Mouse (Mus musculus): ENCODE data around the gene Cox7a2l. TPM values are rescaled to one million over a fixed set of nuclear protein-coding genes. Genes with fewer than 3 reads are reported as not detected.

The Cox7a2l gene
- polyA plus RNA-seq, 1 experiment from 2014 or later = 261 TPM

DNA sequence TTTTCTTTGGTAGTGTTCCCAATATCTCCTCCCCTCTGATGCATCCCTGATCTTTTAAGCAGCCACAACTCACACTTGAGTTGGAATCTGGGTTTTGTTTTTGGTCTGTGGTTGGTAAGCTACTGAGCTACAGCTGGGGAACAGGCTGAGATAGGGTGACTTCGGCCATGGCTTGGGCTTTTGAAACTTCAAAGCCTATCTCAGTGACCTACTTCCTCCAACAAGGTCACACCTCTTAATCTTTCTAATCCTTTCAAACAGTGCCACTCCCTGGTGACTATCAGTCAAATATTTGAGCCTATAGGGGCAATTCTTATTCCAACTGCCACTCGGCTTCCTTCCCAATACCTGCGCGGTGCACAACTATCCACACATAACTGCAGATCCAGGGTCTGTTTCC is 17.4 kb downstream of the Cox7a2l start:
- no peak for ATAC-seq (ENCODE audit: insufficient number of reproducible peaks, insufficient read depth, low FRiP score, low read depth)
- no peak overlapping the region for H3K4me3 ChIP-seq (ENCODE audit: control insufficient read depth in 1 of 2, insufficient read depth in 1 of 2, low read depth in 1 of 2, low read length in 2 of 2)
- no peaks in the 10 kb centered on the region for H3K4me1 ChIP-seq (ENCODE audit: control insufficient read depth in 2 of 2, insufficient read depth in 2 of 2, low read length in 2 of 2)
- peaks cover 63% of the 10 kb centered on the region for H3K36me3 ChIP-seq (ENCODE audit: control insufficient read depth, insufficient read depth, low read length)
- H3K4me2 ChIP-seq (ENCODE audit: low read length) = no peak overlapping the region
- WGBS = 73% methylated on average over 4 of the region's 4 CpGs
- no peaks in the 10 kb centered on the region for H3K27me3 ChIP-seq (ENCODE audit: control insufficient read depth, insufficient read depth, low read length)
- no peak overlapping the region for H3K27ac ChIP-seq (replicated peaks in 1 of 2; ENCODE audit: control insufficient read depth in 1 of 2, insufficient read depth in 1 of 2, low read depth in 2 of 2, low read length in 2 of 2)
- no peak overlapping the region for H3K9ac ChIP-seq (ENCODE audit: low read length)
- peaks cover 14% of the 10 kb centered on the region for H3K9me3 ChIP-seq (ENCODE audit: control insufficient read depth, low read length)

DNA sequence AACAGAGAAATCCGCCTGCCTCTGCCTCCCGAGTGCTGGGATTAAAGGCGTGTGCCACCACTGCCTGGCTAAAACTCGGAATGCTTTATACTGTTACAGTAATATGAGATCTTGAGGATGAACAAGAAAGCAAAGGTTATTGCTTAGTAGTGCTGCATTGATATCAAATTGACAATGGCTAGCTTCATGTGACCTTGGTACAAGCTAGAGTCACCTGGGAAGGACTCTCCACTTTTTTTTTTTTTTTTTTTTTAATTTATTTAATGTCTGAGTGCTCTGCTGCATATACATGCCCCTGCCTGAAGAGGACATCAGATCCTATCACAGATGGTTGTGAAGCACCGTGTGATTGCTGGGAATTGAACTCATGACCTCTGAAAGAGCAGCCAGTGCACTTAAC is 18.2 kb downstream of the Cox7a2l start:
- Histone ChIP-seq H3K9ac (ENCODE audit: low read length) (no peak overlapping the region), H3K9me3 (ENCODE audit: control insufficient read depth, low read length) (peaks cover 14% of the 10 kb centered on the region), H3K4me2 (ENCODE audit: low read length) (no peak overlapping the region), H3K4me3 (ENCODE audit: control insufficient read depth in 1 of 2, insufficient read depth in 1 of 2, low read depth in 1 of 2, low read length in 2 of 2) (no peak overlapping the region), H3K27ac (replicated peaks in 1 of 2; ENCODE audit: control insufficient read depth in 1 of 2, insufficient read depth in 1 of 2, low read depth in 2 of 2, low read length in 2 of 2) (no peak overlapping the region), H3K36me3 (ENCODE audit: control insufficient read depth, insufficient read depth, low read length) (peaks cover 61% of the 10 kb centered on the region), H3K27me3 (ENCODE audit: control insufficient read depth, insufficient read depth, low read length) (no peaks in the 10 kb centered on the region), H3K4me1 (ENCODE audit: control insufficient read depth in 2 of 2, insufficient read depth in 2 of 2, low read length in 2 of 2) (no peaks in the 10 kb centered on the region)
- WGBS = 97% methylated on average over 5 of the region's 5 CpGs
- no peak for ATAC-seq (ENCODE audit: insufficient number of reproducible peaks, insufficient read depth, low FRiP score, low read depth)

DNA sequence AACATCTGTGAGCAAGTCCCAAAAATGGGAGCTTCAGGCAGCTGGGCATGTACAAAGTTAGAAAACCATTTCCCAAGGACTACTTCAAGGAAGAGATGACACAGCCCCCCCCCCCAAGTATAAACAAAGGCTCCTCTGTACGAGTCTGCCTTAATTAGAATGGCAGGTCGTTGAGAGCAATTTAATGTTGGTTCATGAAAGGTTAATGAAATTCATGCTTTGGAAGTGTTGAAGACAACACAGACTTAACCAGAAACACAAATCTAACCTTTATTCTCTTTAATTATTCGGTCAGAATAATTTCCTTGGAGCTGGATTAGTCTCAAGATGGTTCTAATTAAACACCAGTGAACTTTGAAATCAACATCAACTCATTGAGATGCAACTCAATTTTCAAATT is 29.4 kb downstream of the Cox7a2l start:
- no peak overlapping the region for H3K9ac ChIP-seq (ENCODE audit: low read length)
- peaks cover 8% of the 10 kb centered on the region; the same call in 1 of the 2 replicates for H3K9me3 ChIP-seq (ENCODE audit: control insufficient read depth, low read length)
- no peak for ATAC-seq (ENCODE audit: insufficient number of reproducible peaks, insufficient read depth, low FRiP score, low read depth)
- H3K36me3 ChIP-seq (ENCODE audit: control insufficient read depth, insufficient read depth, low read length) = no peaks in the 10 kb centered on the region
- no peak overlapping the region for H3K4me3 ChIP-seq (ENCODE audit: control insufficient read depth in 1 of 2, insufficient read depth in 1 of 2, low read depth in 1 of 2, low read length in 2 of 2)
- WGBS = 80% methylated on average over 3 of the region's 3 CpGs
- no peaks in the 10 kb centered on the region for H3K4me1 ChIP-seq (ENCODE audit: control insufficient read depth in 2 of 2, insufficient read depth in 2 of 2, low read length in 2 of 2)
- H3K27ac ChIP-seq (replicated peaks in 1 of 2; ENCODE audit: control insufficient read depth in 1 of 2, insufficient read depth in 1 of 2, low read depth in 2 of 2, low read length in 2 of 2) = no peak overlapping the region
- no peaks in the 10 kb centered on the region for H3K27me3 ChIP-seq (ENCODE audit: control insufficient read depth, insufficient read depth, low read length)
- no peak overlapping the region for H3K4me2 ChIP-seq (ENCODE audit: low read length)

DNA sequence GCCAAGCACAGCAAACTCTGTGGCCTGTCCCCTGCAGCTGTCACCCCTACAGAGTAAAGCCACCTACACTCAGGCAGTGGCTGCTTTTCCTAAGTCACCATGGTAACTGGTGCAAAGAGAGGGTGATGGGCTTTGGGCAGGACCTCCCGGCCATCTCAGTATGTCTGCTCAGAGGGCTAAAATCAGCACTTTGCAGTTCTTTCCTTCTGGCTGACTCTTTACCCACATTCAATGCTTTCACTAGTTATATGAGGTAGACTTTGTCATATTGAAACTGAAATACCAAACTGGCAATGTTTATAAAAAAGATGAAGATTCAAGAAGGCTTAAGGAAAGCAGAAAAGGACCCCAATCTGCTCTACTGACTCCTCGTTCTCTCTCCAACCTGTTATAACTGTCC is 33.3 kb downstream of the Cox7a2l start:
- no peak overlapping the region for H3K4me3 ChIP-seq (ENCODE audit: control insufficient read depth in 1 of 2, insufficient read depth in 1 of 2, low read depth in 1 of 2, low read length in 2 of 2)
- H3K9me3 ChIP-seq (ENCODE audit: control insufficient read depth, low read length) = no peaks in the 10 kb centered on the region
- no peaks in the 10 kb centered on the region for H3K4me1 ChIP-seq (ENCODE audit: control insufficient read depth in 2 of 2, insufficient read depth in 2 of 2, low read length in 2 of 2)
- no peak overlapping the region for H3K9ac ChIP-seq (ENCODE audit: low read length)
- H3K27me3 ChIP-seq (ENCODE audit: control insufficient read depth, insufficient read depth, low read length) = no peaks in the 10 kb centered on the region
- peaks cover 33% of the 10 kb centered on the region for H3K36me3 ChIP-seq (ENCODE audit: control insufficient read depth, insufficient read depth, low read length)
- 86% methylated on average over 2 of the region's 2 CpGs for WGBS
- H3K4me2 ChIP-seq (ENCODE audit: low read length) = no peak overlapping the region
- no peak overlapping the region for H3K27ac ChIP-seq (replicated peaks in 1 of 2; ENCODE audit: control insufficient read depth in 1 of 2, insufficient read depth in 1 of 2, low read depth in 2 of 2, low read length in 2 of 2)
- no peak for ATAC-seq (ENCODE audit: insufficient number of reproducible peaks, insufficient read depth, low FRiP score, low read depth)

DNA sequence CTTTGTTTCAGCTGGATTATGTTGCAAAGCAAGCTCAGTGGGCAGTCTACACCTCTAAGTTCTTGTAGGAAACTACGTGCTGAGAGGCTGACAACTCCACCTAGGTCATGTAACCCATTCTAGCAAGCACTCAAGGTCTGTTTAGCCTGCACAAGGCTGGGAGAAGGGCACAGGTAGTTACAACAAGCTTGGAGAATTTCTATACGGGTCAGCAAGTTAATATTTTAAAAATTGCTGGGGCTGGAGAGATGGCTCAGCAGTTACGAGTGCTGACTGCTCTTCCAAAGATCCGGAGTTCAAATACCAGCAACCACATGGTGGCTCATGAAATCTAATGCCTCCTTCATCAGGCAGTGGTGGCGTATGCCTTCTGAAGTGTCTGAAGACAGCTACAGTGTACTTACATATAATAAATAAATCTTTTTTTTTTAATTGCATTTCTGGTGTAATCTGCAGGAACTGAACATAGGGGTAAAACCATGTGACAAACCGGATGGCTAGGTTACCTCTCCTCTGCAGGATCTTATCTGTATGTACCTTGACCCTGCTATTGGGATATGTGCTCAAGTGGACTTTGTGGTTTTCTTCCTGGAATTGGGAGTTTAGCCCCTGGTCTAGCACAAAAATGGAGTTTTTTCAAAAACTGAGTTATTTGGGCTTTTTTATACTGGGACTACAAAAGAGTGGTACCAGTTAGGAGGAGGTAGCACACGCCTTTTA is 34.2 kb downstream of the Cox7a2l start:
- no peak for ATAC-seq (ENCODE audit: insufficient number of reproducible peaks, insufficient read depth, low FRiP score, low read depth)
- no peaks in the 10 kb centered on the region for H3K9me3 ChIP-seq (ENCODE audit: control insufficient read depth, low read length)
- H3K4me1 ChIP-seq (ENCODE audit: control insufficient read depth in 2 of 2, insufficient read depth in 2 of 2, low read length in 2 of 2) = no peaks in the 10 kb centered on the region
- H3K9ac ChIP-seq (ENCODE audit: low read length) = no peak overlapping the region
- no peak overlapping the region for H3K27ac ChIP-seq (replicated peaks in 1 of 2; ENCODE audit: control insufficient read depth in 1 of 2, insufficient read depth in 1 of 2, low read depth in 2 of 2, low read length in 2 of 2)
- no peak overlapping the region for H3K4me2 ChIP-seq (ENCODE audit: low read length)
- 92% methylated on average over 7 of the region's 7 CpGs for WGBS
- peaks cover 41% of the 10 kb centered on the region for H3K36me3 ChIP-seq (ENCODE audit: control insufficient read depth, insufficient read depth, low read length)
- no peak overlapping the region for H3K4me3 ChIP-seq (ENCODE audit: control insufficient read depth in 1 of 2, insufficient read depth in 1 of 2, low read depth in 1 of 2, low read length in 2 of 2)
- no peaks in the 10 kb centered on the region for H3K27me3 ChIP-seq (ENCODE audit: control insufficient read depth, insufficient read depth, low read length)

DNA sequence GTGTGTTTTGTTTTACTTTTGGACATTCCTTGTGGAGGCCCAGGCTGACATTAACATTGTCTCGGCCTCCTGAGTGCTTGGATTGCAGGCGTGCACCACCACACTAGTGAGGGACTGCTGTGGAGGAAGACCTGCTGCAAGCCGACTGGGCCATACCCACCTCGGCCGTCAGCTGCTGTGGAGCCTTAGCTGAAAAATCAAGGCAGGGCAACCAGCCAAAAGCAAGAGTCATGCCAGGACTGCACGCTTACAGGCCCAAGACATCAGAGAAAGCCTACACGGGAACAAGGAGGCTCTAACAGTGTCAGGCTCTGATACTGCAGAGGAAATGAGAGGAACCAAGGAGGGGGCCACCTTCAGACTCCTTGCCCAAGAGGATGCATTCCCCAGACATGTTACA is 35.6 kb downstream of the Cox7a2l start:
- H3K27me3 ChIP-seq (ENCODE audit: control insufficient read depth, insufficient read depth, low read length) = no peaks in the 10 kb centered on the region
- no peak for ATAC-seq (ENCODE audit: insufficient number of reproducible peaks, insufficient read depth, low FRiP score, low read depth)
- 81% methylated on average over 7 of the region's 7 CpGs for WGBS
- no peaks in the 10 kb centered on the region for H3K9me3 ChIP-seq (ENCODE audit: control insufficient read depth, low read length)
- H3K27ac ChIP-seq (replicated peaks in 1 of 2; ENCODE audit: control insufficient read depth in 1 of 2, insufficient read depth in 1 of 2, low read depth in 2 of 2, low read length in 2 of 2) = no peak overlapping the region
- no peak overlapping the region for H3K9ac ChIP-seq (ENCODE audit: low read length)
- H3K36me3 ChIP-seq (ENCODE audit: control insufficient read depth, insufficient read depth, low read length) = peaks cover 56% of the 10 kb centered on the region
- H3K4me2 ChIP-seq (ENCODE audit: low read length) = no peak overlapping the region
- no peak overlapping the region for H3K4me3 ChIP-seq (ENCODE audit: control insufficient read depth in 1 of 2, insufficient read depth in 1 of 2, low read depth in 1 of 2, low read length in 2 of 2)
- no peaks in the 10 kb centered on the region for H3K4me1 ChIP-seq (ENCODE audit: control insufficient read depth in 2 of 2, insufficient read depth in 2 of 2, low read length in 2 of 2)

DNA sequence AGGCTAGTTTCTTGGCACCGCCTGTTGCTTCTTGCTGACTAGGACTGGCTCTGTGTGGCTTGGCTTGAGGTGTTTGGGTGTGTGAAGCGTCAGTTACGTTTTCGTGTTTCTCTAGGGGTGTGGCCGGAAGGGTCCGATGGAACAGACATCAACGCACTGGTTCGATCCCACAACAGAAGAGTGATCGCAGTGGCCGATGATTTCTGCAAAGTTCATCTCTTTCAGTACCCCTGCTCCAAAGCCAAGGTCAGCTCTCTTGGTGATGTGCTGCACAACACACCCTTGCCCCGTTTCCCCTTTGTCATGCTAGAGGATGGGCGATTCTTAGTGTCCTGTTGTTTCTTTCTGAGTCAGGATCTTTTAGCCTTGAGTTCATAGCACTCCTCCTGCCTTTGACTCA is 40.0 kb downstream of the Cox7a2l start:
- Histone ChIP-seq H3K9ac (ENCODE audit: low read length) (no peak overlapping the region), H3K4me3 (ENCODE audit: control insufficient read depth in 1 of 2, insufficient read depth in 1 of 2, low read depth in 1 of 2, low read length in 2 of 2) (no peak overlapping the region), H3K9me3 (ENCODE audit: control insufficient read depth, low read length) (no peaks in the 10 kb centered on the region), H3K27ac (replicated peaks in 1 of 2; ENCODE audit: control insufficient read depth in 1 of 2, insufficient read depth in 1 of 2, low read depth in 2 of 2, low read length in 2 of 2) (no peak overlapping the region), H3K36me3 (ENCODE audit: control insufficient read depth, insufficient read depth, low read length) (peaks cover 94% of the 10 kb centered on the region), H3K4me2 (ENCODE audit: low read length) (no peak overlapping the region), H3K4me1 (ENCODE audit: control insufficient read depth in 2 of 2, insufficient read depth in 2 of 2, low read length in 2 of 2) (no peaks in the 10 kb centered on the region), H3K27me3 (ENCODE audit: control insufficient read depth, insufficient read depth, low read length) (no peaks in the 10 kb centered on the region)
- no peak for ATAC-seq (ENCODE audit: insufficient number of reproducible peaks, insufficient read depth, low FRiP score, low read depth)
- WGBS = 93% methylated on average over 12 of the region's 12 CpGs

DNA sequence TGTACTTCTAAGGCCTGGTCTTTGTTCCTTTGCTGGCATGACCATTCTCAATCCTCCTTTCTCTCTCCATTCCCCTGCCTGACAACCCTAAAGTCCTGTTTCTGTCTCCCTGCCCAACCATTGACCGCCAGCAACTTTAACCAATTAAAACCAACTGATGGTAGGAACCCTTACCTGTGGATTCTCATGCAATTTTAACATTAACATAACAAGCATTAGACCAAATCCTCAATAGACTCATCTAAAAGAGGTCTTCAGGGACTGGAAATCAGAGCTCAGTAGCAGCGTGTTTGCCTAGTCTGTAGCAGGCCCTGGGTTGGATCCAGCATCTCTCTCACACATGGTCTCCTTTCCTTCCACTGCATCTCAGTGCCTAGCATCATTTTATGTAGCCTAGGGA is 47.5 kb downstream of the Cox7a2l start:
- Histone ChIP-seq H3K9me3 (ENCODE audit: control insufficient read depth, low read length) (no peaks in the 10 kb centered on the region), H3K27me3 (ENCODE audit: control insufficient read depth, insufficient read depth, low read length) (no peaks in the 10 kb centered on the region), H3K4me2 (ENCODE audit: low read length) (no peak overlapping the region), H3K36me3 (ENCODE audit: control insufficient read depth, insufficient read depth, low read length) (peaks cover 78% of the 10 kb centered on the region), H3K27ac (replicated peaks in 1 of 2; ENCODE audit: control insufficient read depth in 1 of 2, insufficient read depth in 1 of 2, low read depth in 2 of 2, low read length in 2 of 2) (no peak overlapping the region), H3K9ac (ENCODE audit: low read length) (no peak overlapping the region), H3K4me3 (ENCODE audit: control insufficient read depth in 1 of 2, insufficient read depth in 1 of 2, low read depth in 1 of 2, low read length in 2 of 2) (no peak overlapping the region), H3K4me1 (ENCODE audit: control insufficient read depth in 2 of 2, insufficient read depth in 2 of 2, low read length in 2 of 2) (no peaks in the 10 kb centered on the region)
- 95% methylated on average over 2 of the region's 2 CpGs for WGBS
- ATAC-seq (ENCODE audit: insufficient number of reproducible peaks, insufficient read depth, low FRiP score, low read depth) = no peak

Measured in heart, embryonic 14.5 days (tissue).